Mouse (Mus musculus) forebrain, embryonic 14.5 days (tissue): Measurements from ENCODE around the gene Cbx7. TPM values are rescaled to one million over a fixed set of nuclear protein-coding genes. Genes with fewer than 3 reads are reported as not detected.
A peak's percentile ranks its signal among the peaks of the same experiment; 100 is the strongest.
"Not testable (repeated sequence)": the region's sequence is repeated elsewhere in the genome, so short reads cannot be mapped to it uniquely, and the experiment has no call there.

Experiments used
- ATAC-seq: fragments of 200-750 bp; cut with Nextera tagmentation; 2 replicates; pipeline ENCODE4 v1.8.0; 2017; ENCODE audit warnings: mild to moderate bottlenecking, moderate library complexity
- DNase-seq: peaks from one replicate; pipeline ENCODE4 v3.0.0-alpha.2; 2015; ENCODE audit warnings: low spot score
- H3K27ac ChIP-seq: fragments of 300-500 bp; sonication (generic); 2 replicates; pipeline ENCODE4 v1.5.1; 2014; ENCODE audit warnings: low read depth, mild to moderate bottlenecking, control low read depth, low read length, moderate library complexity
- H3K27me3 ChIP-seq: fragments of 300-500 bp; sonication (generic); replicated peaks from 2 replicates; pipeline ENCODE4 v1.6.1; 2014; ENCODE audit warnings: low read length, control low read depth, mixed read lengths; ENCODE audit not compliant: control insufficient read depth, insufficient read depth
- H3K36me3 ChIP-seq: fragments of 300-500 bp; sonication (generic); 2 replicates; pipeline ENCODE4 v1.6.1; 2014; ENCODE audit warnings: low read length, control low read depth; ENCODE audit not compliant: control insufficient read depth, insufficient read depth
- H3K4me1 ChIP-seq: fragments of 300-500 bp; sonication (generic); 2 replicates; pipeline ENCODE4 v1.6.1; 2014; ENCODE audit warnings: antibody characterized with exemption, low read length, control low read depth; ENCODE audit not compliant: control insufficient read depth, insufficient read depth
- H3K4me2 ChIP-seq: fragments of 300-500 bp; sonication (generic); 2 replicates; pipeline ENCODE4 v1.6.1; 2014; ENCODE audit warnings: mild to moderate bottlenecking, control low read depth, low read length
- H3K4me3 ChIP-seq: fragments of 300-500 bp; sonication (generic); 2 replicates; pipeline ENCODE4 v1.5.1; 2014; ENCODE audit warnings: low read depth, low read length, control low read depth
- H3K9ac ChIP-seq: fragments of 300-500 bp; sonication (generic); 2 replicates; pipeline ENCODE4 v1.6.1; 2014; ENCODE audit warnings: mild to moderate bottlenecking, low read length, control low read depth, moderate library complexity
- H3K9me3 ChIP-seq: fragments of 300-500 bp; sonication (generic); replicated peaks from 2 replicates; pipeline ENCODE4 v1.6.1; 2016; ENCODE audit warnings: low read length, control low read depth, mixed read lengths; ENCODE audit not compliant: control insufficient read depth
- WGBS: fragments of 180-500 bp; shearing (Covaris S2); extraction: QIAGEN DNeasy Blood & Tissue Kit; methylation state at CpG from one replicate; pipeline ENCODE4 v1.1.7; 2014; 5-methylcytosine and 5-hydroxymethylcytosine counted together
- polyA plus RNA-seq: library from polyadenylated mRNA; unstranded; fragments of >200 nt; fragmentation: Nextera tagmentation; extraction: Ambion mirVana; gene quantifications from 2 replicates; pipeline ENCODE4 v1.2.1, GENCODE M21; 2014

Gene Cbx7
- polyA plus RNA-seq, 1 experiment from 2014 or later = 1.6 TPM

GRCm38 (mm10) chr15:79947681-79948080 is 23.2 kb downstream of the Cbx7 start:
- Histone ChIP-seq H3K36me3 (no peaks in the 10 kb centered on the region), H3K4me2 (no peak overlapping the region), H3K9ac (no peak overlapping the region), H3K4me3 (no peak overlapping the region), H3K9me3 (no peaks in the 10 kb centered on the region), H3K27ac (no peak overlapping the region), H3K4me1 (peaks cover 20% of the 10 kb centered on the region), H3K27me3 (no peaks in the 10 kb centered on the region)
- DNase-seq (no peak), ATAC-seq (no peak)
- WGBS = 68% methylated on average over 6 of the region's 6 CpGs

- Histone ChIP-seq H3K4me1 (peaks cover 20% of the 10 kb centered on the region), H3K4me3 (no peak overlapping the region), H3K9ac (no peak overlapping the region), H3K27ac (no peak overlapping the region), H3K36me3 (no peaks in the 10 kb centered on the region), H3K4me2 (no peak overlapping the region), H3K27me3 (no peaks in the 10 kb centered on the region), H3K9me3 (no peaks in the 10 kb centered on the region)
- no peak for ATAC-seq
- WGBS = 55% methylated on average over 9 of the region's 9 CpGs
- DNase-seq = no peak
Observed at GRCm38 (mm10) chr15:79946790-79947189, 24.1 kb downstream of the Cbx7 start.

- H3K4me1 ChIP-seq = peaks cover 12% of the 10 kb centered on the region
- H3K27me3 ChIP-seq = no peaks in the 10 kb centered on the region
- H3K9me3 ChIP-seq = no peaks in the 10 kb centered on the region
- H3K4me2 ChIP-seq = no peak overlapping the region
- H3K27ac ChIP-seq = no peak overlapping the region
- H3K4me3 ChIP-seq = no peak overlapping the region
- 13% methylated on average over 4 of the region's 4 CpGs for WGBS
- H3K36me3 ChIP-seq = no peaks in the 10 kb centered on the region
- ATAC-seq (peak; percentile 76), DNase-seq (peak; percentile 93)
- no peak overlapping the region for H3K9ac ChIP-seq
Observed at GRCm38 (mm10) chr15:79946022-79946421, 24.9 kb downstream of the Cbx7 start.

- no peak for ATAC-seq
- no peak overlapping the region for H3K9ac ChIP-seq
- WGBS = 79% methylated on average over 5 of the region's 5 CpGs
- H3K4me1 ChIP-seq = peaks cover 4% of the 10 kb centered on the region
- H3K4me2 ChIP-seq = no peak overlapping the region
- H3K27ac ChIP-seq = no peak overlapping the region
- DNase-seq = no peak
- H3K4me3 ChIP-seq = no peak overlapping the region
- no peaks in the 10 kb centered on the region for H3K27me3 ChIP-seq
- no peaks in the 10 kb centered on the region for H3K36me3 ChIP-seq
- H3K9me3 ChIP-seq = no peaks in the 10 kb centered on the region
Observed at GRCm38 (mm10) chr15:79944948-79945347, 26.0 kb downstream of the Cbx7 start.

- ATAC-seq (no peak), DNase-seq (no peak)
- Histone ChIP-seq H3K27me3 (no peaks in the 10 kb centered on the region), H3K36me3 (no peaks in the 10 kb centered on the region), H3K4me3 (no peak overlapping the region), H3K4me1 (no peaks in the 10 kb centered on the region), H3K4me2 (no peak overlapping the region), H3K9me3 (no peaks in the 10 kb centered on the region), H3K27ac (no peak overlapping the region), H3K9ac (no peak overlapping the region)
- WGBS = 60% methylated on average over 3 of the region's 3 CpGs
Observed at GRCm38 (mm10) chr15:79943584-79943983, 27.3 kb downstream of the Cbx7 start.

- Histone ChIP-seq H3K4me3 (no peak overlapping the region), H3K9me3 (no peaks in the 10 kb centered on the region), H3K9ac (no peak overlapping the region), H3K4me1 (no peaks in the 10 kb centered on the region), H3K4me2 (no peak overlapping the region), H3K36me3 (no peaks in the 10 kb centered on the region), H3K27ac (no peak overlapping the region), H3K27me3 (no peaks in the 10 kb centered on the region)
- ATAC-seq (no peak), DNase-seq (no peak)
- WGBS = 84% methylated on average over 6 of the region's 6 CpGs
Observed at GRCm38 (mm10) chr15:79942541-79942940, 28.4 kb downstream of the Cbx7 start.

- ATAC-seq = no peak
- Histone ChIP-seq H3K9ac (no peak overlapping the region), H3K4me1 (no peaks in the 10 kb centered on the region), H3K27ac (no peak overlapping the region), H3K27me3 (no peaks in the 10 kb centered on the region), H3K9me3 (no peaks in the 10 kb centered on the region), H3K4me2 (no peak overlapping the region), H3K4me3 (no peak overlapping the region), H3K36me3 (no peaks in the 10 kb centered on the region)
- WGBS = 28% methylated on average over 8 of the region's 8 CpGs
- DNase-seq = peak; percentile 68
Observed at GRCm38 (mm10) chr15:79940932-79941331, 30.0 kb downstream of the Cbx7 start.

- DNase-seq (no peak), ATAC-seq (no peak)
- H3K4me3 ChIP-seq = no peak overlapping the region
- H3K27ac ChIP-seq = no peak overlapping the region
- no peaks in the 10 kb centered on the region for H3K27me3 ChIP-seq
- no peaks in the 10 kb centered on the region for H3K9me3 ChIP-seq
- no peaks in the 10 kb centered on the region for H3K36me3 ChIP-seq
- no peaks in the 10 kb centered on the region for H3K4me1 ChIP-seq
- H3K4me2 ChIP-seq = no peak overlapping the region
- no peak overlapping the region for H3K9ac ChIP-seq
- 86% methylated on average over 16 of the region's 16 CpGs for WGBS
Observed at GRCm38 (mm10) chr15:79939913-79940312, 31.0 kb downstream of the Cbx7 start.

GRCm38 (mm10) chr15:79939501-79939900 is 31.4 kb downstream of the Cbx7 start:
- ATAC-seq = not testable (repeated sequence)

More at GRCm38 (mm10) chr15:79939501-79939900, 31.4 kb downstream of the Cbx7 start:
- not testable (repeated sequence) for H3K4me3 ChIP-seq, H3K36me3 ChIP-seq, H3K27ac ChIP-seq, H3K9ac ChIP-seq, H3K27me3 ChIP-seq, H3K4me1 ChIP-seq, H3K9me3 ChIP-seq, H3K4me2 ChIP-seq, DNase-seq
- WGBS = 91% methylated on average over 5 of the region's 7 CpGs
